Mouse (Mus musculus) gonadal fat pad, adult 2 months (tissue): Measurements from ENCODE around the gene Cops6. TPM values are rescaled to one million over a fixed set of nuclear protein-coding genes. Genes with fewer than 3 reads are reported as not detected.

Experiments used
- DNase-seq: peaks from one replicate; pipeline ENCODE4 v3.0.0-alpha.2; 2012; ENCODE audit warnings: low read depth
- polyA plus RNA-seq: library from polyadenylated mRNA; depleted of rRNA; stranded (reverse); fragments of >200 nt; gene quantifications from 2 replicates; pipeline ENCODE4 v1.2.3, GENCODE M21; 2012; rRNA removed

Cops6 gene
- polyA plus RNA-seq, 1 experiment: 138 TPM

- no peak for DNase-seq
Observed at GRCm38 (mm10) chr5:138187661-138188306, 26.9 kb downstream of the Cops6 start.

- no peak for DNase-seq
Observed at GRCm38 (mm10) chr5:138193771-138194727, 33.2 kb downstream of the Cops6 start, which contains the start of gene Mblac1. TSS of gene Mblac1 (plus strand) at chr5:138194314.

- no peak for DNase-seq
Observed at GRCm38 (mm10) chr5:138194755-138195345, 34.0 kb downstream of the Cops6 start.

- DNase-seq: no peak
Observed at GRCm38 (mm10) chr5:138195463-138195862, 34.6 kb downstream of the Cops6 start.

GRCm38 (mm10) chr5:138199576-138199975 lies 38.7 kb downstream of the Cops6 start:
- no peak for DNase-seq

GRCm38 (mm10) chr5:138202086-138202485 lies 41.2 kb downstream of the Cops6 start:
- DNase-seq: no peak

GRCm38 (mm10) chr5:138207253-138207652 lies 46.4 kb downstream of the Cops6 start:
- peak; percentile 69 for DNase-seq

- DNase-seq: peak; percentile 51
Observed at GRCm38 (mm10) chr5:138207873-138208272, 47.0 kb downstream of the Cops6 start.

Other genes starting within 250 kb of the Cops6 start
- 0.04 and 0.05 TPM in 2 replicates for gene Cyp3a13, start 239.5 kb upstream of the Cops6 start, polyA plus RNA-seq
- gene Gjc3, start 198.0 kb upstream of the Cops6 start, polyA plus RNA-seq: 0.04 and 0.05 TPM in 2 replicates
- gene Azgp1, start 179.6 kb upstream of the Cops6 start, polyA plus RNA-seq: 2.0 and 3.7 TPM in 2 replicates
- gene Smok3a, start 139.8 kb upstream of the Cops6 start, polyA plus RNA-seq: not detected in 2 replicates
- gene Smok3b, start 139.6 kb upstream of the Cops6 start, polyA plus RNA-seq: 0.08 TPM in 1 of 2 replicates, not detected in the other
- gene Smok3c, start 107.9 kb upstream of the Cops6 start, polyA plus RNA-seq: not detected in 2 replicates
- 6.3 and 8.7 TPM in 2 replicates for gene Zkscan1, start 76.0 kb upstream of the Cops6 start, polyA plus RNA-seq
- gene Zscan21, start 44.2 kb upstream of the Cops6 start, polyA plus RNA-seq: 9.2 and 11.2 TPM in 2 replicates
- gene Zfp113, start 5.3 kb upstream of the Cops6 start, polyA plus RNA-seq: 2.6 and 2.7 TPM in 2 replicates
- gene Ap4m1, start 10.9 kb downstream of the Cops6 start, polyA plus RNA-seq: 30.9 and 49.3 TPM in 2 replicates
- gene Mcm7, start 11.4 kb downstream of the Cops6 start, polyA plus RNA-seq: 20.9 and 24.1 TPM in 2 replicates
- 50.6 and 54.9 TPM in 2 replicates for gene Taf6, start 26.4 kb downstream of the Cops6 start, polyA plus RNA-seq
- gene Cnpy4, start 26.4 kb downstream of the Cops6 start, polyA plus RNA-seq: 5.0 and 7.1 TPM in 2 replicates
- 7.8 and 8.5 TPM in 2 replicates for gene Mblac1, start 33.2 kb downstream of the Cops6 start, polyA plus RNA-seq
- 18.5 and 23.8 TPM in 2 replicates for gene Nxpe5, start 64.8 kb downstream of the Cops6 start, polyA plus RNA-seq
- 364 and 368 TPM in 2 replicates for gene Lamtor4, start 94.4 kb downstream of the Cops6 start, polyA plus RNA-seq
- gene BC037034, start 103.0 kb downstream of the Cops6 start, polyA plus RNA-seq: 74.6 and 89.5 TPM in 2 replicates
- 29.7 and 43.1 TPM in 2 replicates for gene Gal3st4, start 111.8 kb downstream of the Cops6 start, polyA plus RNA-seq
- 0.16 and 0.48 TPM in 2 replicates for gene Gm43720, start 118.9 kb downstream of the Cops6 start, polyA plus RNA-seq
- 11.8 and 13.4 TPM in 2 replicates for gene Gpc2, start 118.9 kb downstream of the Cops6 start, polyA plus RNA-seq
- gene Stag3, start 119.2 kb downstream of the Cops6 start, polyA plus RNA-seq: 3.3 and 5.1 TPM in 2 replicates
- gene Pvrig, start 180.9 kb downstream of the Cops6 start, polyA plus RNA-seq: 0.23 and 0.46 TPM in 2 replicates